ENCODE assay signal across 8 mouse cellular contexts in the genomic region with DNA sequence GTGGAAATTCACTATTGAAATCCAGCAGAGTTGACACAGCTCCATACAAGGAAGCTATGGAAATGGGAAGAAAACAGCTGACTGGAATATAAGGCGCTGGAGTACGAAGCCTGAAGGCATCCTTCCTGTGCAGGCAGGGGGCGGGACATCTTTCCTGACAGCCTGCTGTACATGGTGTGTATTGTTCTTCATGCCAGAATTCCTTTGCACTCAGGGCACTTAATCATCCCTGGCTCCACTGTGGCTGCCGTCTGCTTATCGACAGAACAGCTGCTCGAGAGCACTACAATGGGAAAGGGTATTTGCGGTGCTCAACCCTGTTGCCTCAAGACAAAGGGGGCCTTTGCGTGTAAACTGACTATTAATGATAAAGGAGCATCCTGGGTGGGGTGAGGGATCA. TPM values are rescaled to one million over a fixed set of nuclear protein-coding genes. Genes with fewer than 3 reads are reported as not detected.
DNase-seq lines count a peak whose midpoint lies in the region; TF ChIP-seq lines count a peak whose summit lies in the region.

No protein-coding gene starts in this region.

- peak; percentile 1 to 10 for DNase-seq in frontal cortex, postnatal 36 days (ENCODE audit: low spot score in 2 of 2)
- no peak for DNase-seq in frontal cortex, postnatal 25 days (ENCODE audit: low spot score in 2 of 2)
- peak; percentile 50 for DNase-seq in adrenal gland, postnatal 14 days
- peak; percentile 21 for DNase-seq in heart, postnatal 4 days
- peak; percentile 3 to 12 for DNase-seq in layer of hippocampus, adult 2 months (ENCODE audit: low spot score in 2 of 2)
- peak; percentile 42 for DNase-seq in neural tube, embryonic 10.5 days (ENCODE audit: extremely low spot score, low spot score)
- DNase-seq in urinary bladder, postnatal 36 days (ENCODE audit: low spot score in 2 of 2), result no peak
- no peak for DNase-seq in thymus, postnatal 25 days

- H3K4me3 ChIP-seq in layer of hippocampus, adult 2 months, result no peak overlapping the region

- TF ChIP-seq CTCF in layer of hippocampus, adult 2 months (conservative IDR thresholded peaks at IDR 0.05), result 0 out of 2 replicates have a peak, but pooled peaks have one; percentile 12

- H3K27ac ChIP-seq in layer of hippocampus, adult 2 months, result no peak overlapping the region

RNA-seq across cellular contexts. Expression of gene Ehd3, which starts 33.0 kb away (rescaled TPM):
- 72.5 and 74.0 TPM in 2 replicates for total RNA-seq in adrenal gland, postnatal 14 days (2021)
- total RNA-seq in heart, postnatal 4 days (2021), result 1 to 10 TPM; 2.9 to 3.8 TPM
- 100 to 1,000 TPM; 147 to 150 TPM for total RNA-seq in layer of hippocampus, adult 2 months (2021)

Comparison
In these comparisons a context has a peak if more than half of its experiments do, and no peak if none do; other contexts are left out.
1. DNase-seq: peak in frontal cortex, postnatal 36 days (2 of 2), adrenal gland, postnatal 14 days (single experiment), heart, postnatal 4 days (single experiment), layer of hippocampus, adult 2 months (2 of 2) and neural tube, embryonic 10.5 days (single experiment); none in frontal cortex, postnatal 25 days (0 of 2), urinary bladder, postnatal 36 days (0 of 2) and thymus, postnatal 25 days (single experiment).
2. RNA of gene Ehd3, which starts 33.0 kb away (total RNA-seq): 147 to 150 TPM in layer of hippocampus, adult 2 months and 72.5 to 74.0 TPM in adrenal gland, postnatal 14 days; 2.9 to 3.8 TPM in heart, postnatal 4 days; every median in the first group is over 10 times any median in the second.